Mouse (Mus musculus) spleen, adult 18-20 months (tissue): ENCODE measurements around the gene Gpsm1.
A peak's percentile ranks its signal among the peaks of the same experiment; 100 is the strongest.

Experiments
- DNase-seq, 2 experiments: peaks; one replicate each; pipeline ENCODE4 v3.0.0; 2022; ENCODE audit warnings: mixed read lengths in 2 of 2

Gpsm1 gene

GRCm38 (mm10) chr2:26313394-26313793 is 1.9 kb upstream of the Gpsm1 start:
- no peak for DNase-seq

- DNase-seq = no peak
Observed at GRCm38 (mm10) chr2:26314281-26315071, 839 bp upstream of the Gpsm1 start.

DNA sequence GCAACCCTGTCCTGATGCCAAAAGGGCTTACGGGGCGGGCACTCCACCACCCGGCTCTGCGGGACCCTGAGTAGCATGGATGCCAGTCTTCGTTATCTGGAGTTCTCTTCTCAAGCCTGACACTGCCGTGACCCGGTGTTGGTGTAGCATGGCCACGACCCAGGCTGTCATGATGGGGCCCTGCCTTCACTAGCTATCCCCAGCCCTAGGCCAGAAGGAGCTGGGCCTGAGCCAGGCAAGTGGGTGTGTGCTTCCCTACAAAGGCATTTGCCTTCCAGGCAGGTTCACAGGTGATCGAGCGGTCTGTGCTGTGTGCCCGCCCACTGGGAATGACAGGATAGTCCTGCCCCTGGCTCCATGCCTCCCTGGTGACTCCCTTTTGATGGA is 603 bp downstream of the Gpsm1 start:
- no peak for DNase-seq

GRCm38 (mm10) chr2:26316576-26317246 is 1.4 kb downstream of the Gpsm1 start:
- DNase-seq = no peak

DNA sequence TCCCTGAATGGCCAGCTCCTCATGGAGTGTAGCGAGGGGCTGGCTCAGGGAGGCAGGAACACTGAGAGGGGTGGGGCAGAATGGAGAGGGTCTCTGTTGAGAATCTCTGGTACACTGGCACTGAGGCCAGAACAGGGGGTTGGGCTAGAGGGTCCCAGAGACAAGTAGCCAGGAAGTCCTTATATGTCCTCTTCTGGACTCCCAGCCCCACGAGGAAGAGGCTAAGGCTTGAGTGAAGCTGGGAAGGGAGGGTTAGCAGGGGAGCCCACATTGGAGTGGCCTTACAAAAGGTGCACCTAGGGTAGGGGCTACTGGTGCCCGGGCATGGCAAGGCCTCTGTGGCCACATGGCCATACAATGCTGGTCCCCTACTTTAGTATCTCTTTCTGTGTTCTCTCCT is 2.1 kb downstream of the Gpsm1 start:
- no peak for DNase-seq

- DNase-seq = no peak
Observed at GRCm38 (mm10) chr2:26317991-26318672, 2.8 kb downstream of the Gpsm1 start.

DNA sequence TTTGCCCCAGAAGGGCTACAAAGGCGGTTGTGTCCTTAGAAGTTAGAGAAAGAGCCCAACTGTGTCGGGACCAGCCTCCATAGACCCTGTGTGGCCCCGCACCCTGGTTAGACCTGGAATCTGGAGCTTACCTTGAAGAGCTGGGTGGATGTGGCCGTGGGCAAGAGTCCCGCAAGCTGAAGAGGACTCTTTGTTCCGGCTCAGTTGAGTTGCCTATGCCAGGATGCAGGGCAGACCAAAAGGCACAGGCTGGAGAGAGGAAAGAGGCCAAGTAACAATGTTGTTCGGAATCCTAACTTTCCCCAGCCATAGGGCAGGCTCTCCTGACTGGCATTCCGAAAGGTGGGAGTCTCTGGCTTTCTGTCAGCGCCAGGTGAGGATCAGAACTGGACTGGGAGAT is 3.8 kb downstream of the Gpsm1 start:
- DNase-seq = no peak

GRCm38 (mm10) chr2:26319519-26320244 is 4.4 kb downstream of the Gpsm1 start:
- DNase-seq = no peak

DNA sequence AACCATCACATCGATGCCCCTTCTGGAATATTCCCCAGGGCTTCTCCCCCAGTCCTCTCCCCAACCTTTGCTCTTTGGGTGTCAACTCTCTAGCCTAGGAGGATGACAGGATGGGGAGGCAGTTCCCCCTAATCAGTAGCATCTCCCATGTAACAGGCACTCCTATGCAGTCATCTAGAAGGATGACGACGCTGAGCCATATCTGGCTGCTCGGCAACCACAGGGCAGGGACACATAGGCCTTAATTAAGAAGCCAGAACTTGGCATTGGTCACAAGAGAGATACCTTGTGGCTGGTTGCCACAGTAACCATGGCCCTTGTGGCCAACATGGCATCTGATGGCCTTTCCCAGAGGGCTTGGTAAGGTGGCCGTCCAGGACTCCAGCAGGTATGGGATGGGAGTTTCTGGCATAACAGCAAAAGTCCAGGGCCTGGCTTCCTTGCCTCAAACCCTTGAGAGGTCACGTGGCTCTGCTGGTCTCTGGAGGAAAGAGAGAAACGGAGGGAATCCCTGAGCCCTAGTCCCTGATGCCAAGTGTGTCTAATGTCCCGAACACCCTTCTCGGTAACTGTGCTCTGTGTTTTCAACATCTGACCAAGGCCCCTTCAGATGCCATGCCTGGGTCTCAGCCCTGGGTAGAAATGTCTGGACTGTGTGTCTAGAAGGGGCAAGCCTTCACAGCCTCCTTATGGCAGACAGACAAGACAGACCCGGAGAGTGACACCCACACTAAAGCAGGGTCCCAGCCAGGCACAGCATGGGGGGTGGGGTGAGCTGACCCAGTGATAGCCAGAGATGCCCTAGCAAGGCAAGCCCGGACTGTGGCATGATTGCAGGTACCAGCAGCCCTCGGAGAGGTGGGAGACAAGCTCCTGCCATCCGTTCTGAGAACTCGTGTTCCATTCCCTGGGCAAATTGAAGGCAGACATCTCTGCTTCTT is 5.2 kb downstream of the Gpsm1 start:
- DNase-seq = no peak

DNA sequence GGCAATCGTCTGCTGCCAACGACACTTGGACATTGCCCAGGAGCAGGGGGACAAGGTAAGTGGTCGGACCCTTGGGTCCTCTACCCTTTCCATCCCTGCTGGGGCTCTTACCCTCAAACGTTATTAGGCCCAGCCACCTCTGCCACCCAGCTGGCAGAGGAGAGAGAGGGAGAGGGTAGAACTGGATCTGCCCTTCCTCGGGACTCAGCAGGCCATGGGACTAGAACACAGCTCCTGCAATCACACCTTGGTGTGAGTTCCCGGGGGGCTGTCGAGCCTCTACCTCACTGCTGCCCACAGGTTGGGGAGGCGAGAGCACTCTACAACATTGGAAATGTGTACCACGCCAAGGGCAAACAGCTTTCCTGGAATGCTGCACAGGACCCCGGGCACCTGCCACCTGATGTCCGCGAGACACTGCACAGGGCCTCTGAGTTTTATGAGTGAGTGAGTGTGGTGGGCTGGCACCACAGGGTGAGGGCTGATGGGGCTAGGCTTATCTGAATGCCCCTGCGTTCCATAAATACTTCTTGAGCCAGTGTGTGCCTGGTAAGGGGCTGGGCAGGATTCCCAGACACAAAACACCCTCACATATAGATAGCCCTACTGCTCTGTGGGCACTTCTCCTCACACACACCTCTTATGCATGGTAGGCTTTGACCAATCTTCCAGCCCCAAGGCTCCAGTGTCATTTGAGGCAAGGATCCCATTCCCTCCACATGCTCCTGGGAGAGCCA is 8.4 kb downstream of the Gpsm1 start:
- no peak for DNase-seq

GRCm38 (mm10) chr2:26324917-26325316 is 9.6 kb downstream of the Gpsm1 start:
- no peak for DNase-seq

- DNase-seq = peak in 1 of 2 experiments; percentile 47
Observed at GRCm38 (mm10) chr2:26325386-26326181, 10.3 kb downstream of the Gpsm1 start.

DNA sequence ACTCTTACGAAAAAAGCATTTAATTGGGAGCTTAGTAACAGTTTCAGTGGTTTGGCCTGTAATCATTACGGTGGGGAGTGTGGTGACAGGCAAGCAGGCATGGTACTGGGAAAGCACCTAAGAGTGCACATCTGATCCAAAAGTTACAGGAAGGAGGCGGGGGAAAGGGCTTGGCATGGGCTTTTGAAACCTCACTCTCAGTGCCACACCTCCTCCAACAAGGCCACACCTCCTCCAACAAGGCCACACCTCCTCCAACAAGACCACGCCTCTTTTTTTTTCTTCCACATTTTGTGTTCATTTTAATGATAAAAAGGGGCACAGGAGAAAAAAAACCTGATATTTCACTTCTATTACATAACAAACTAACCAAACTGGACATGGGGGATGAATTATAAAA is 12.5 kb downstream of the Gpsm1 start:
- DNase-seq = no peak

GRCm38 (mm10) chr2:26329402-26329801 is 14.1 kb downstream of the Gpsm1 start:
- DNase-seq = no peak

GRCm38 (mm10) chr2:26330056-26330468 is 14.7 kb downstream of the Gpsm1 start:
- no peak for DNase-seq

GRCm38 (mm10) chr2:26330702-26331101 is 15.4 kb downstream of the Gpsm1 start:
- DNase-seq = no peak

- no peak for DNase-seq
Observed at GRCm38 (mm10) chr2:26338302-26339203, 23.2 kb downstream of the Gpsm1 start.

- no peak for DNase-seq
Observed at GRCm38 (mm10) chr2:26339204-26339551, 23.9 kb downstream of the Gpsm1 start.

DNA sequence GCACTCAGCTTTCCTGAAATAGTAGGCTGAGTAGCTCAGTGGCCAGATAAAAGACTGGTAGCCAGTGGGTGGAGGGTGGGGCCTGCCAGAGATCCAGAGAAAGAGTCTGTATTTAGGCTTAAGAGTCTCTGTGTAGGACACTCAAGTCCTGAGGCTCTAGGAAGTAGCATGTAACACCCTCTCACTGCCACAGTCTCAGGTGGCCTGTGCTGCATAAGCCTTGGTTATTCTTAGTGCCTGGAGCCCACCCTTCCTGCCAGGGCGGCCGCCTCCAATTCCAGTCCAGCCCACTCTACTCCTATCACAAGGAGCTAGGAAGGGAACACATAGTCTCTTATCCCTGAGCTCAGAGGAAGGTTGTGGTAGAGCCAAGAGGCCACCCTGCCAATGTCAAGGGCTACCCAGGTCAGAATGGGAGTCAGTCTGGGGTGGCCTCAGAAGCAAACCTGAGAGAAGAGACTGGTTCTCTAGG is 26.2 kb downstream of the Gpsm1 start:
- no peak for DNase-seq
